Mouse (Mus musculus) G1E (cell line): Measurements from ENCODE around the gene Pafah2. TPM values are rescaled to one million over a fixed set of nuclear protein-coding genes. Genes with fewer than 3 reads are reported as not detected.
A peak's percentile ranks its signal among the peaks of the same experiment; 100 is the strongest.

Source experiments
- ATAC-seq: 2 replicates; pipeline ENCODE4 v1.8.0; 2016; ENCODE audit warnings: mild to moderate bottlenecking; ENCODE audit not compliant: insufficient number of reproducible peaks, poor library complexity, low FRiP score, severe bottlenecking; ENCODE audit errors: extremely low read depth
- DNase-seq: peaks from one replicate; pipeline ENCODE4 v3.0.0; 2012; ENCODE audit warnings: low spot score
- H3K27me3 ChIP-seq: 2 replicates; pipeline ENCODE4 v1.6.1; 2012; ENCODE audit warnings: mild to moderate bottlenecking, low read length, inconsistent platforms; ENCODE audit not compliant: insufficient read depth
- H3K36me3 ChIP-seq: replicated peaks from 2 replicates; pipeline ENCODE3; 2012; ENCODE audit warnings: mild to moderate bottlenecking, inconsistent platforms
- H3K4me1 ChIP-seq: 2 replicates; pipeline ENCODE4 v1.6.1; 2012; ENCODE audit warnings: low read depth, low read length, inconsistent platforms, mixed read lengths; ENCODE audit not compliant: insufficient read depth
- H3K4me3 ChIP-seq: 2 replicates; pipeline ENCODE4 v1.5.1; 2012; ENCODE audit warnings: low read depth, mild to moderate bottlenecking, inconsistent platforms, low read length, moderate library complexity, mixed read lengths
- H3K9me3 ChIP-seq: replicated peaks from 2 replicates; pipeline ENCODE4 v1.6.1; 2012; ENCODE audit warnings: inconsistent platforms
- CTCF ChIP-seq: IDR thresholded peaks from 2 replicates; pipeline ENCODE4 v1.5.1; 2012; ENCODE audit warnings: low read depth, low read length, inconsistent platforms, mixed read lengths
- GATA1 ChIP-seq: IDR thresholded peaks from 2 replicates; pipeline ENCODE4 v1.6.1; 2012; ENCODE audit warnings: borderline replicate concordance, low read length, inconsistent platforms, mixed read lengths
- GATA2 ChIP-seq: IDR thresholded peaks from 2 replicates; pipeline ENCODE4 v1.6.1; 2012; ENCODE audit warnings: low read depth, low read length, inconsistent platforms, borderline replicate concordance
- POLR2AphosphoS5 ChIP-seq: IDR thresholded peaks from 2 replicates; pipeline ENCODE4 v1.6.1; 2012; ENCODE audit warnings: low read depth, low read length, inconsistent platforms; ENCODE audit not compliant: insufficient replicate concordance
- TAL1 ChIP-seq: conservative IDR thresholded peaks from 2 replicates; pipeline ENCODE4 v1.6.1; 2012; ENCODE audit warnings: low read depth, low read length, inconsistent platforms, mixed read lengths
- polyA plus RNA-seq: library from polyadenylated mRNA; stranded (reverse); fragments of >175 nt; gene quantifications from 2 replicates; pipeline ENCODE4 v1.2.3, GENCODE M21; 2012
- total RNA-seq, 2 experiments: library from RNA; stranded (forward) in 1 of 2; stranded (reverse) in 1 of 2; fragments of 200-1000 nt in 1 of 2; fragments of >200 nt in 1 of 2; fragmentation: Nextera tagmentation in 1 of 2; gene quantifications; 2 replicates each; pipeline ENCODE4 v1.2.3; 2014 to 2017

Pafah2 gene
- total and polyA plus RNA-seq, 3 experiments = 14.9 to 45.9 (median 15.1) TPM

- Histone ChIP-seq H3K36me3 (peaks cover 28% of the 10 kb centered on the region), H3K4me1 (peaks cover 19% of the 10 kb centered on the region), H3K9me3 (no peaks in the 10 kb centered on the region), H3K4me3 (peak overlapping the region; percentile 81), H3K27me3 (peaks cover 22% of the 10 kb centered on the region)
- TF ChIP-seq POLR2AphosphoS5 (no peak), CTCF (no peak), GATA2 (no peak), TAL1 (no peak), GATA1 (no peak)
- ATAC-seq (peak; percentile 82), DNase-seq (peak; percentile 88)
These were observed 72.6 kb downstream of the Pafah2 start for GRCm38 (mm10) chr4:134468578-134469266.

GRCm38 (mm10) chr4:134469341-134469796, 73.2 kb downstream of the Pafah2 start:
- TF ChIP-seq CTCF (no peak), GATA2 (no peak), GATA1 (no peak), POLR2AphosphoS5 (no peak), TAL1 (no peak)
- Histone ChIP-seq H3K36me3 (peaks cover 34% of the 10 kb centered on the region), H3K4me3 (peak overlapping the region; percentile 81), H3K9me3 (no peaks in the 10 kb centered on the region), H3K4me1 (peaks cover 22% of the 10 kb centered on the region), H3K27me3 (peaks cover 22% of the 10 kb centered on the region)
- DNase-seq (no peak), ATAC-seq (no peak)

GRCm38 (mm10) chr4:134469985-134470384, 73.9 kb downstream of the Pafah2 start:
- Histone ChIP-seq H3K27me3 (peaks cover 22% of the 10 kb centered on the region), H3K9me3 (no peaks in the 10 kb centered on the region), H3K4me3 (no peak overlapping the region), H3K4me1 (peaks cover 22% of the 10 kb centered on the region), H3K36me3 (peaks cover 40% of the 10 kb centered on the region)
- no peak for DNase-seq
- TF ChIP-seq CTCF (no peak), GATA1 (no peak)
- no peak for ATAC-seq

- H3K36me3 ChIP-seq = peaks cover 53% of the 10 kb centered on the region
- H3K4me3 ChIP-seq = no peak overlapping the region
- DNase-seq = no peak
- no peaks in the 10 kb centered on the region for H3K9me3 ChIP-seq
- TF ChIP-seq TAL1 = no peak
- TF ChIP-seq GATA1 = no peak
- TF ChIP-seq GATA2 = no peak
- no peak for TF ChIP-seq CTCF
- no peak for TF ChIP-seq POLR2AphosphoS5
- no peak for ATAC-seq
- H3K4me1 ChIP-seq = peaks cover 19% of the 10 kb centered on the region
- H3K27me3 ChIP-seq = peaks cover 14% of the 10 kb centered on the region
These were observed 75.3 kb downstream of the Pafah2 start for GRCm38 (mm10) chr4:134471469-134471868.

- no peak for ATAC-seq
- H3K4me1 ChIP-seq = peaks cover 17% of the 10 kb centered on the region
- no peak for TF ChIP-seq GATA1
- TF ChIP-seq CTCF = no peak
- TF ChIP-seq POLR2AphosphoS5 = no peak
- TF ChIP-seq GATA2 = no peak
- TF ChIP-seq TAL1 = no peak
- H3K36me3 ChIP-seq = peaks cover 61% of the 10 kb centered on the region
- DNase-seq = no peak
- no peak overlapping the region for H3K4me3 ChIP-seq
- no peaks in the 10 kb centered on the region; the same call in 1 of the 2 replicates for H3K27me3 ChIP-seq
- no peaks in the 10 kb centered on the region for H3K9me3 ChIP-seq
These were observed 77.6 kb downstream of the Pafah2 start for GRCm38 (mm10) chr4:134473764-134474163.

- ATAC-seq = no peak
- Histone ChIP-seq H3K27me3 (no peaks in the 10 kb centered on the region; the same call in 1 of the 2 replicates), H3K36me3 (peaks cover 61% of the 10 kb centered on the region)
These were observed 78.1 kb downstream of the Pafah2 start for GRCm38 (mm10) chr4:134474240-134474639.

More at GRCm38 (mm10) chr4:134474240-134474639, 78.1 kb downstream of the Pafah2 start:
- H3K4me3 ChIP-seq = no peak overlapping the region
- no peaks in the 10 kb centered on the region for H3K9me3 ChIP-seq
- TF ChIP-seq POLR2AphosphoS5 = no peak
- no peak for TF ChIP-seq GATA2
- no peak for TF ChIP-seq CTCF
- no peak for TF ChIP-seq GATA1
- TF ChIP-seq TAL1 = no peak
- no peak for DNase-seq
- peaks cover 17% of the 10 kb centered on the region for H3K4me1 ChIP-seq
